Mouse (Mus musculus): Measurements from ENCODE around the gene Keg1.
A peak's percentile ranks its signal among the peaks of the same experiment; 100 is the strongest.
"Not testable (repeated sequence)": the region's sequence is repeated elsewhere in the genome, so short reads cannot be mapped to it uniquely, and the experiment has no call there.

Gene Keg1

DNA sequence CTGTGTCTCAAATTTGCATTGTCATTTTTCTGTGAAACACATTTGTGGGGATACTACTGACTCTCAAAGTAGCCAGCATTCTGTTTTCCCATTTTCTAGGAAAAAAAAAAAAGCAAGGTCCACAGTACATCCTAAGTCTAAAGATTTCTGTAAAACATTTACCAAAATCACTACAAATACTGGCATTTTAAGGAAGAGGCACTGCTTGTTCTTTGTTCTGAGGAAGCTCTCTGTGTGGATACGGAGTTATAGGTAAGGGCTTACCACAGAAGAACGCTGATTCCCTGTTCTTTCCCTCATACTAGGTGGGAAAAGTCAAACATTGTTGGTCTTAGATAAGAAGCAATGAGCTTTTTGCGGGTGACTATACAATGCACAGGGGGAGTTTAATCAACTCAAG is at the start of gene Keg1:
Gene Keg1, plus strand, starts transcription at position 197 of the 400 bp plus-strand sequence.
- no peak for DNase-seq (ENCODE audit: low spot score in 2 of 2)

DNA sequence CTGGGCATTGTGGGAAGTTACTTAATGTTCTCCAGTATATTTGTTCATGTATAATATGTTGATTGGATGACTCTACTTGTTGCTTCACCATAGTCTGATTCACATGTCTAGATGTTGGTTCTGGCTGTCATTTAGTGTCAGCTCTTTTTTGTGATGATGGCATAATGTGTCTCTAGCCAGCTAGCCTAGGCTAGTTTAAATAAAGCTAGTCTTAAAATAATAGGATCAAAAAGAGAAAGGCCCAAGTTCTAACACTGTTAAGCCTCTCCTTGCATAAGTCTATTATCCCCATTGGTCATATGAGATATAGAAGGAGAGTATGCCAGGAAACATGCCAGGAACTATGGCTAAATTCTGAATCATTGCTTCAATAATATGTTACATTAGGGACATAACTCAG is 46.1 kb upstream of the Keg1 start:
- DNase-seq (ENCODE audit: low spot score in 2 of 2), result no peak

DNA sequence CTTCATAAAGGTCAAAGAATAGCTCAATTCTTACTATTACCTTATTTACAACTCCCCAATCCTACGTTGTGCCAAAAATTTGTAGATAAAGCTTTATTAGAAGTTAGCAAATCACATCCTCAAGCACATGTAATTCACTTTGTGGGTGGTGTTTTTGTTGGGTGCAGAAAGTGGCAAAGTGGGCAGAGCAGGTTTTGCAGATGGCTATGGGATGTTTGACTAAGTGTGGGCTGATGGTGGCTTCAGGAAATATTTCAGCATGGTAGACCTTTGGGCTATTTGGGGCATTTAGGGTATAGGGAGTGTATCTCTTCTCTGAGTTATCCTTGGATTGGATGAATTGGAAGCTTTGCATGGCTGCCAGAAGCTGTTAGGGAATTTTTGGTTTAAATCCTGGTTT is 29.4 kb upstream of the Keg1 start:
- DNase-seq (ENCODE audit: low spot score in 2 of 2), result no peak

DNA sequence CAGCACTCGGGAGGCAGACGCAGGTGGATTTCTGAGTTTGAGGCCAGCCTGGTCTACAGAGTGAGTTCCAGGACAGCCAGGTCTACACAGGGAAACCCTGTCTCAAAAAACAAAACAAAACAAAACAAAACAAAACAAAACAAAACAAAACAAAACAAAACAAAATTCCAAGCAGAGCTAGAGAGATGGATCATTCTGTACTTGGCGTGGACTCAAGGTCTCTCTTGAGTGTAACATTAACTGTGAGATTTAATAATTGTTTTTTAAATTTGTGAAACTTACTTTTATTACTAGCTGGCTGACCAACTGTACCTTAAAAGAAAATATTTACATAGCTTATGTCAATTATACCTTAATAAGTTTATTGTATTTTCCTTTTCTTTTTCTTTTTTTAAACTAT is 27.0 kb upstream of the Keg1 start:
- not testable (repeated sequence) for DNase-seq (ENCODE audit: low spot score in 2 of 2)

DNA sequence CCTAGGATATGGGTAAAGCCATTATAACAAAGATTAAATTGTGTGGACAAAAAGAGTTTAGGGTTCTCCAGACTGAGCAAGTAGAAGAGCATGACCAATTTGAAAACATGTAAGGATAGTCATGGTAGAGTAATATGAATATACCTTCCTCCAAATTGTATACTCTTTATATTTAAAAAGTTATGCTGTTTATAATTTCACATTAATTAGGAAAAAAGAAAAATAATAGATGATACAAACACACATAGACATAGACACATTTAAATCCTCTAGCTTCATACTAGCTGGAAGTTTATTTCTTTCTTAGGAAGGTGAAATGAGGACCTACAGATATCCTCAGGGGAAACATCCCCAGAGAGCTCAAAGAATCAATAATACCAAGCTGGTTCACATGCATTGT is 25.4 kb upstream of the Keg1 start, which contains the start of gene Olfr1442:
Gene Olfr1442, plus strand, starts transcription at position 301 of the 400 bp plus-strand sequence.
- DNase-seq (ENCODE audit: low spot score in 2 of 2), result no peak

DNA sequence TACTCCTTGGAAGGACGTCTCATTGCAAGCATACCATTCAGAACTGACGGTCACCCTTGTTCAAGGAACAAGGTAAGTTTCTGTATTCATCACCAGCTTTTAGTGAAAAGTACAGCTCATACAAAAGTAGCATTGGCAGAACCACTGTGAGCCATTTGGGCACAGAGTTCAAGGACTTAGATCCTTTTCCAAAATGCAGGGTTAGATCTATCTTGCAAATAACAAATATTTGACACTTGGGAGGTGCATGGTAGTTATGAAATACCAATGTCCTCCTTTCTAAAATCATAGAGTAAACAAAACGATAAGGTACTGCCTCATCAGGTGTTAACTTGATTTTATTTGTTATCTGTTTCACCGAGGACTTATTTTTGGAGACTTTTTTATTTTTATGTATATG is 24.5 kb upstream of the Keg1 start:
- no peak for DNase-seq (ENCODE audit: low spot score in 2 of 2)

DNA sequence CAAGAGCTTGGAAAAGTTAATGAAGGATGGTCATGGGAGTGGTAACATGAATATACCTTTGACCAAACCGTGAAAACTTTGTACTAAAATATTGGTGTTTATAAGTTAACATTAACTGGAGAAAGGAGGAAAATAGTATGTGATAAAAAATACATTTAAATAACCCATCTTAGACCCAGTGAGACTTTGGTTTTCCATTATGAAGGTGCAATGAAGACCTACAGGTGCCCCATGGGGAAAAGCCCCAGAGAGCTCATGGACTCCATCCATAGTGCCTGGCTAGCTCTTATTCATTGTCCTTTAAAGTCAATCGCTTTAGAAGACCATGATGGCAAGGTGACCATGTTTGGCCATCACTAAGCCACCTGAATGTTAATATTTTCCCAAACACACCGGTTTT is 17.8 kb upstream of the Keg1 start, which contains the start of gene Olfr1443:
Gene Olfr1443, plus strand, starts transcription at position 301 of the 400 bp plus-strand sequence.
- DNase-seq (ENCODE audit: low spot score in 2 of 2), result no peak

DNA sequence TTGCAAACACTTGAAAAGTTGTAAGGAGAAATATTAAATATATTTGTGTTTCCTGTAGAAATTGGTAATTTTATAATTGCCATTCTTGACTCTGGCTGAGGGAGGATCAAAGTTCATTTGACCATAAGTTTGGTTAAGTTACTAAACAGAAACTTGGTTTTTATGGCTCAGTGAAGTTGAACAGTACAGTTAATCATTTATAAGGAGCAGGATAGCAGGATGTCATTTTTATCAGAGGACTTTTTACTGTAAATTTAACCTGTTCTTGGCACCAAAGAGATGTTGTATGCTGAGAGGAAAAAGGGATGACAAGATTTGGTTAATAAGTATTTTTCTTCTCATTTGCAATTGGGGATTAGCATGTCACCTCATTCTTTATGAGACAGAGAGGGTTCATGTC is 10.9 kb upstream of the Keg1 start:
- DNase-seq (ENCODE audit: low spot score in 2 of 2), result no peak

DNA sequence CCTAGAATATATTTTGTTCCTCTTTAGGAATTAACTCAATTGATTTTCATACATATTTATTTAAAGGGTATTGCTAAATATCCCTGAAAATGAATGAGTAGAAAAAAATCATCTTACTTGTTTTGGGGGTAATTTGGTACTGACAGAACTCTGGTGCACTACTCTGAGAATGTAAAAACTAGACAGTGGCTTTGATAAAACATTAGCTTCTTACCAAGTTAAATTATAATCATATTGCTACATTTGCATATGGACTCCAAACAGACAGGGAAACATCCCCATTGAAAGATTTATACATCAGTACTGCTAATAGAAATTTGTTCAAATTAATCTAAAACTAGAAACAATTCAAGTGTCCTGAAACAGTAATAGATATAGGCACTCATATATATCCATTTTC is 10.4 kb upstream of the Keg1 start:
- no peak for DNase-seq (ENCODE audit: low spot score in 2 of 2)

DNA sequence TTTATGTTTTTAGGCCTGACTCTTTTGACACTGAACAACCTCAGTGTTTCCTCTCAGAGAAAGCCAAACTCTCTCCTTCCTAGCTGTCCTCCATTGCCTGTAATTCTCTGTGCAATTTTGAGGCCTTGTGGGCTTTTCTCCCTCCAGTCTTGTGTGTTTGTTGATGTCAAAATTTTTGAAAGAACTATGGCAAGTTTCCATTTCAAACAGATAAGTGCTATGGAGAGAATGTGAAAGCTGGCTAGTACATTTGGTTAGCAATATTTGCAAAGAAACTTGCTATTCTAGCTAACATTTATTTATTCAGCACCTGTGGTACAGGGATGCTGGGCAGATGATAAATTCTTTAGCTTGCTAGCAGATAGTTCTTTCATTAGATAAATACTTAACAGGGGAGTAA is 635 bp downstream of the Keg1 start:
- DNase-seq (ENCODE audit: low spot score in 2 of 2), result no peak

DNA sequence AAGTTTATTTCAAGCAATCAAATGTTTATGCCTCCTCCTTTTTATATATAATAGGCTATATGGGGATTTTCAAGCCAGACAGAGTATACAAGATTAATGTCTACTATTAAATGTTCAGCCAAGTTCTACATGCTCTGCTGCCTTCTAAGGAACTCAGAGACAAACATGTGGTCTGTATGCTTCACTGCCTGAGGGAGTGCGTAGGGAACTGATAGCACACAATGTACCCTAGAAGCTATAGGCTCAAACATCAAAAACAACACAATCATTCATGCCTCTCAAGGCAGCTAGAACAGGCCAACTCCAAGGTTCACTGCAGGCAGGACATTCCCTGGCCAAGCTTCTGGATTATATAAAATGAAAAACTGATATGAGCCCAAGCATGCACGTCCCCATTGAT is 12.9 kb downstream of the Keg1 start:
- DNase-seq (ENCODE audit: low spot score in 2 of 2), result no peak

DNA sequence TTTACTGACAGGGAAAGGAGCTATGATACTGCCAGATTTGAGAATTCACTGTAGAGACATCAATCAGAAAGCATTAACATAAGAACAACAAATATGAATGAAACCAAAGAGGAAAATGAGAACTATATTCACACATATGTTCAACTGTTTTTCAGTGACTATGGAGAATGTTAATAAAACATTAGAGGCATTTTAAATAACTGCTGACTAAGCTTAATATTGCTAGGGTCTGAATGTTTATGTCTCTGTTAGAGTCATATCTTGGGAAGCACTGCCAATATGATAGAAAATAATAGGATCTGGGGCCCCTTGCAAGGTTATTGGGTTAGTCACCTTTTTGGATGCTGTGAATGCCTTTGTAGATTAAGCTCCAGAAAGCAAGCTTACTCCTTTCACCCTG is 13.4 kb downstream of the Keg1 start:
- DNase-seq (ENCODE audit: low spot score in 2 of 2), result no peak

DNA sequence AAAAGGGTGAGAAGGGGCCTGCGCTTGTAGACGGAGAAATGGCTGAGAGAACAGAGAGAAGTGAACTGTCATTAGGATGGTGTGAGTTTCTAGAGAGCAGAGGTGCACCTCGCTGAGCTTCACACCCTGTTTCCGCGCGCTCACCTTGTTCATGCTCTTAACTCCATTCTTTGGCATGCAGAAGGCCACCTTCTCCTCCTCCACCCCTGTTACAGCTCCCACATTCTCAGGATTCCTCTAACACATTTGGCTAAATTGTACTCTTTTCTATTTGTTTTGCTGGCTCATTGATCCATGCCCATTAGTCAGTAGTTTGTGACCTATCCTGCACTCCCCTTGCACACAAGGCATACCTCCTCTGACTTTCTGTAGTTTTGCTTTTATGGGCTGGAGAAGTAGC is 23.6 kb downstream of the Keg1 start:
- DNase-seq (ENCODE audit: low spot score in 2 of 2), result no peak

DNA sequence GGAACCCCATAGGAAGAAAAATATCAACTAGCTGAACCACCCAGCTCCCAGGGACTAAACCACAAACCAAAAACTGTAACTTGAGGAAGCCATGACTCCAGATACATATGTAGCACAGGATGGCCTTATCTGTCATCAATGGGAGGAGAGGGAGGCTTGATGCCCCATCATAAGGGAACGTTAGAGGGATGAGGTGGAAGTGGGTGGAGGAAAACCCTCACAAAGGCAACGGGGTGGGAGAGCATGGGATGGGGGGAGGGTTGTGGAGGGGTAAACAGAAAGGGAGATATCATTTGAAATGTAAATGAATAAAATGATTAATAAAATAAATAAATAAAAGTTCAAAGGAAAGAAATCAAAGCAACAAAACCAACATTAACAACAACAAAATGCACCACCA is 24.9 kb downstream of the Keg1 start:
- no peak for DNase-seq (ENCODE audit: low spot score in 2 of 2)

DNA sequence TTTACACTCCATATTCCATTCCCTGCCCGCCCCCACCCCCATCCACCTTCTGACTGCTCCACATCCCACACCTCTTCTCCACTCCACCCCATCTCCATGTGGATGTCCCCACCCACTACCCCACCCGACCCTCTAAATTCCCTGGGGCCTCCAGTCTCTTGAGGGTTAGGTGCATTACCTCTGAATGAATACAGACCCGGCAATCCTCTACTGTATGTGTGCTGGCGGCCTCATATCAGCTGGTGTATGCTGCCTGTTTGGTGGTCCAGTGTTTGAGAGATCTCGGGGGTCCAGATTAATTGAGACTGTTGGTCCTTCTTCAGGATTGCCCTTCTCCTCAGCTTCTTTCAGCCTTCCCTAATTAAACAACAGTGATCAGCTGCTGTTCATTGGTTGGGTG is 25.3 kb downstream of the Keg1 start:
- DNase-seq (ENCODE audit: low spot score in 2 of 2), result not testable (repeated sequence)

DNA sequence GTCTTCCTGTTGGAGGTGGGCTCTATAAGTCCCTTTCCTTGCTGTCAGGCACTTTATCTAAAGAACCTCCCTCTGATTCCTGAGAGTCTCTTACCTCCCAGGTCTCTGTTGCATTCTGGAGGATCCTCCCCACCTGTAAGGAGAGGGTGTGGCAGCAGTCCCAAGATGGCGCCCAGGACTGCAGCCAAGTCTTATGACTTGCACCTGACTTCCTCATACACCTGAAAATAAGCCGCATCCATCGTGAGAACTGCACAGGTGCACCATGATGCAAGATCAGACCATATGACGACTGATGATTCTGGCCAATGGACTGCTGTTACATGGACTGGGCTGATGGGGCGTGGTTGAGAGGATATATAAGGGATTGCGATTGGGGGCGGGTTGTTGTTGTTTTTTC is 26.0 kb downstream of the Keg1 start:
- not testable (repeated sequence) for DNase-seq (ENCODE audit: low spot score in 2 of 2)

DNA sequence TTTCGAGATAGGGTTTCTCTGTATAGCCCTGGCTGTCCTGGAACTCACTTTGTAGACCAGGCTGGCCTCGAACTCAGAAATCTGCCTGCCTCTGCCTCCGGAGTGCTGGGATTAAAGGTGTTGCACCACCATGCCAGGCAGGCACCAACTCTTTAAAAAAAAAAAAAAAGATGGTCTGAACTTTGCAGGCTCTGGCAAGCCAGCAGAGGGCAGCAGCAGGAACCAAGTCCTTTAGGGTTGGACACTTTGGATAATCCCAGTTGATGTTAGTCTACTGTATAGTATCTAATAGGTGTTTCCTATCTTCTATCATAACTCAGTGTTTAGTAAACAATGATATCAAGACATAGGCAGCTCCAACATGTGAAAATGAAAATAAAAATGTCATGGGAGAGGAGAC is 26.7 kb downstream of the Keg1 start:
- no peak for DNase-seq (ENCODE audit: low spot score in 2 of 2)

DNA sequence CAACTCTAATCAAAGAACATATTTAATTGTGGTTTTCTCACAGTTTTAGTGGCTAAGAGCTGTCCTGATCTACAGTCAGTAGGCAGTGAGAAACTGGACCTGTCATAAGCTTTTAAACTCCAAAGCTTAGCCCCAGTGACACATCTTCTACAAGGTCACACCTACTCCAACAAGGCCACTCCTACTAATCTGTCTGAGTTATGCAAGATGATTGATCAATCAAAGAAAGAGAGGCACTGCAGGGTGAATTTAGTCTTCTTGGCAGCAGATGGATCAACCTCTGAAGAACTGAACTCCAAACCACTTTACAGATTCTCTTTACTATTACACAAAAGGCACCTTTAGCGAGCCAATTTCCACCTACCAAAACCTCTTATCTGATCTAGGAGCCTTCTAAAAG is 30.3 kb downstream of the Keg1 start:
- DNase-seq (ENCODE audit: low spot score in 2 of 2), result no peak

DNA sequence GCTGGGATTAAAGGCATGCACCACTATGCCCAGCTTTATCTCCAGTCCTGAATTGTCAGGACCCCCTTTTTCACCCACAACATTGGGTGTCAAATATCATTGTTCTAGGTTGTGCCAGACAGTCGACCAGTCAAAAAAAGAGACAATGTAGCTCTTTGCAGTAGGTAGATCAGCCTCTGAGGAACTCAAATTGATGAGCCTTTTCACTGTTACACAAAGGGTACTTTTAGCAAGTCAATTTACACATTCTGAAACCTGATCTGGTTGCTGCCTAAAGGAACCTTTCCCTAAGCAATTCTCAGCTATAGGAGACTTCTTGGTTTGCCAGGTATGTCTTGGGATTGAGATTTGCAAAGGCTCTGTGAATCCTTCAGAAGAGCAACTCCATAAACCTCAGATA is 35.5 kb downstream of the Keg1 start:
- no peak for DNase-seq (ENCODE audit: low spot score in 2 of 2)

DNA sequence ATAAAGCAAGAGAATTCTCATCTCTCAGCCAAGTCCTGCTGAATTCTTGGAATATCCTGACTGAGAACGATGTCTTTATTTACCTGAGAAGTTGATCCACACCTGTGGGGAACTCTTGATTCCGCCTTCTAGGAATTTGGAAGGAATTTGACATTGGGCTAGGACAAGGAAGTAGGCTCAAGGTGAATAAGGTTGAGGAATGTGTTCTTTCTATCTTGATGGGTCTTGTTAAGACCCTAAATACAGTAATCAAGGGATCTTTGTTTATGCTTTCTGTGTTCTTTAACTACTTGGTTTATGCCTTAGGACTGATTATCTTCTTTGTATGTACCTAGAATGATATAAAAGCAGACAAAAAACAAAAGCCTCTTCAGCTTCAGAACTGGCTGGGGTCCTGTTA is 36.4 kb downstream of the Keg1 start:
- DNase-seq (ENCODE audit: low spot score in 2 of 2), result no peak

DNA sequence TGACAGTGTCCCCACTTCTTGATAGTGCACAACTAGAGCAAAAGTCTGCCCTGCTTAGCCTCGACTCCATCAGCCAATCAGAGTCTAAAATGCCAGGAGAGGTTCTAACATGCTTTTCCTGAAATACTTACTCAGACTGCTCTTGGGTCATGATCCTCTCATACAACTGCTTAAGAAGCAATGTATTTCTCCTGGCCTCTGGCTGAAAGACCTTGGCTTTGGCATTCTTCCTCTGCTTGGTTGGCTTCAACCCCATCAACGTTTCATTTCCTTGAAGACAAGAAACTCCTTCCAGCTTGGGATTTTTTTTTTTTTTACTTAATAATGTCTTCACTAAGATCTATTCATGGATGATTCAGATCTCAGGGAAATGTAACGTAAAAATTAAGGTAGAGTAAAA is 60.7 kb downstream of the Keg1 start:
- DNase-seq (ENCODE audit: low spot score in 2 of 2), result no peak

DNA sequence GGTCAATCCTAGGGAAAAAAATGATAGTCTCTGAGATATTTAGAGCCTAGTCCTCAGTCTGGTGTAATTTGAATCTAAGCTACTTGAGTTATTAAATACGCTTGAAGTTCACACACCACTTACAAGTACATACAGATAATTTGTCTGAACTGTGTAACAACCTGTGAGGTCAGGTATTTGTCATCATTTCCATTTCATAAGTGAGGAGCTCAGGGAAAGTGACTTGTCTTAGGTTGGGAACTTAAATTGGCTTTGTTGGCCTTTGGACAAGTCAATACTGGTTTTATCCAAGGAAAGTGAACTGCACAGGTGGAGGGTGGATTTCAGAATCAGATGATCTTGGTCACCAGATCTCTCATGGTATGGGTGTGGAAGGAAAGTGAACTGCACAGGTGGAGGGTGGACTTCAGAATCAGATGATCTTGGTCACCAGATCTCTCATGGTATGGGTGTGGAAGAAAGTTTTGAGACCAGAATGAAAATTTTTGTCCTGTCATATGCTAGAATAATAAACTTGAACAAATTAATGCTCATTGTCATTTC is 63.4 kb downstream of the Keg1 start:
- DNase-seq (ENCODE audit: low spot score in 2 of 2), result no peak

DNA sequence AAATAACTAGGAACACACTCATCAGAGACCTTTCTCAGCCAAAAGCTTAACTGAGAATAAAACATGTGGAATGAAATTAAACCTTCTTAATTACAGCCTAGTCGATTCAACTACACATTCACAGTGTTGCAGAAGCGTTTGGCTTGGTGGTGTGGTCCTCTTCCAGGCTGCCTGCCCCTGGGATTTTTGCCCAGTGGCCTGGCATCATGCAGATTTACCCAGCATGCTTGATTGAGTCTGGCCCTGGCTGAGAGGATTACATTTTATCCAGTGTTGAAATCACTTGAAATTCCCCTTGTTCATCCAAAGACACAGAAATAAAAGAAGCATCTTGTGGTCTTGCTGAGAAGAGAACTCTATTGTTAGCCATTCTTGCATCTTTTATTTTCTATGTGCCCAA is 64.1 kb downstream of the Keg1 start:
- DNase-seq (ENCODE audit: low spot score in 2 of 2), result peak in 1 of 2 experiments; percentile 21

All from right cerebral cortex, postnatal 36 days (tissue).